Mouse (Mus musculus) right cerebral cortex, adult 18-20 months (tissue): ENCODE results near the gene Fam111a.
"Not testable (repeated sequence)": the region's sequence is repeated elsewhere in the genome, so short reads cannot be mapped to it uniquely, and the experiment has no call there.

Experiments used
- DNase-seq: peaks from one replicate; pipeline ENCODE4 v3.0.0; 2022; ENCODE audit warnings: mixed read lengths

The Fam111a gene

GRCm38 (mm10) chr19:12545440-12545839 is at the start of gene Fam111a:
Gene Fam111a, plus strand, starts transcription at chr19:12545740.
- not testable (repeated sequence) for DNase-seq

GRCm38 (mm10) chr19:12496241-12496640 is 49.3 kb upstream of the Fam111a start:
- no peak for DNase-seq

DNA sequence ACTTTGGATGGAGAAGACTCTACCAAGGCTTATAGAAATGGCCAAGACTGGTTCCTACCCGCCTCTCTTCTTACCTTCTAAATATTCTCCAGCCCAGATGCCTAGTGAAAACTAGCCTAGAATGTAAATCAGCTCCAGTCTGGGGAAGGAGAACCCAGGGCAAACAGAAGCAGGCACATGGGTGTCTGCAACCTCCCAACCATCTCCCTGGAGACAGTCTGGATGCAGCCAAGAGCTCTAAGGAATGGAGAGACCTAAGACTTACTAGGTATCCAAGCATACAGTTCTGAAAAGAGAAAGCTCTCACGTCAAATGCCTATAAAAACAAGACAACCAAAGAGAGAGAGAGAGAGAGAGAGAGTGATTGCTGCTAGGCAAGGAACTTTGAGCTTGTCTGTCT is 47.6 kb upstream of the Fam111a start:
- no peak for DNase-seq

DNA sequence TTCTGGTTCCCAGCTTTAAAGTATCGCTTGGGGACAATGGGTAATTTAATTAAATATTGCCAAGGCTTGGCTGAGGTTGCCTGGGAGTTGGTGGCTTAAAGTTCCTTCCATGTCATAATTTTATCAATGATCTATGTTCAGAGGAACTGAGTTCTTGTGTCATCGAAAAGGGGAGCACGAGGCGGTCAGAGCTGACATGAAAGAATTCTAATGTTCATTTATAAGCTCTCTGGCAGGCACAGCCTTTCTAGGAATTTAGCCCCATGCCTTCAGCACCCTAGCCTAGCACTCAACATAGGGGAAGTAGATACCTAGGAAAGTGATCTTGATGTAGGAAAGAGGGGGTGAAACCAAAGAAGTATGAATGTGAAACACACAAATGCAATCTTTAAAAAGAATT is 47.2 kb upstream of the Fam111a start:
- DNase-seq, result no peak

DNA sequence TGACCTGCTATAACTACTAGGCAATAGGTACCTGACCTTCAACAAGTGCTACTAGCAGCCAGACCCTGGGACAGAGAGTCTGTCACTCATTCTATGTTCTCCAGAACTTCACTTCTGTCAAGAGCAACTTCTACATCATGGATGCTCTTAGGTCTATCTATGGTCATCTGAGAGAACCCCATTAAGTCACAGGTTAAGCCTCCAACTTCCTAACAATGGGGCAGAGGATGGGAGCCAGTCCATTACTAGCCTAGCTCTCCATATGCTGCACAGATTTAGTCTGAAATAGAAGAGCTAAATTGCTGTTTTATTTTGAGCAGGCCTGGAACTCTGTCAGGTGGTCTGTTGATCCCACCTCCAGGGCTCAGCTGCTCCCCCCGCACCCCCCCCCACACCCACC is 46.6 kb upstream of the Fam111a start:
- no peak for DNase-seq

DNA sequence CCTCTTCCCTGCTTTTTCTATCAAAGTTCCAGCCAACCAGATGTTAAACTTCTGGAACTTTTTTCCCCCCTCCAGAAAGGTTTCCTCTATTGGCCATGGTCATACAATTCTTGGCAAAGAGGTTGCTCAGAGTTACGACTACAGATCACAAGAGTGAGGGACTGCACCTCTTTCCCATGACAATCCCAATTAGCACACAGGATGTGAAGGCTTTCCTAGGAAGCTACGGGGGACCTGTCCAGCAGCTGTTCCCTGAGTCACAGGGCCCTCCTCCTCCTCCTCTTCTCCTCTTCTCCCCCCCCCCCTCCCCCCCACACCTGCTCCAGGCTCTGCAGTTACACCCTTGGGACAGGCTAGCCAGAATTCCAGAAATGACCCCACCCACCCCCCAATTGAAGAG is 46.1 kb upstream of the Fam111a start:
- no peak for DNase-seq

GRCm38 (mm10) chr19:12500124-12500523 is 45.4 kb upstream of the Fam111a start:
- DNase-seq, result peak; percentile 89

DNA sequence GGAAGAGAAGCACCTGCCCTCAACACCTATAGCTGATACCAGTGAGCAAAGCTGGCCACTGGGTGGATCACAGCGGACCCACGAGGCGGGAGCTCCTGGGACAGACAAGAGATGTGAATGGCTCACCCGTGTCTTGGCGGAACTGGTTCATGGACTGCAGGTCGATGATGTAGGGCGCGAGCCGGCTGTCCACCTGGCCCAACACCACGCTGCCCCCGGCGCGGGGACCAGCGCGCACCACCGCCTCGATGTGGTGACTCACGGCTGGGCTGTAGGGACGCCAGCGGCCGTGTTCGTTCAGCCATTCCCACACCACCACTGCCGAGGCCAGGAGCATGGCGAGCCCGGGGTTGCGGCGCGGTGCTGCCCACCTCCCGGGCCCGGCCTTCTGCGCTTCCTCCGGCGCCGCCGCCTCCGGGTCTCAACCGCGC is 44.6 kb upstream of the Fam111a start:
- DNase-seq, result peak; percentile 63

- peak; percentile 92 for DNase-seq
Measured at GRCm38 (mm10) chr19:12501370-12502347, 43.9 kb upstream of the Fam111a start, which contains the start of gene Dtx4. Gene Dtx4, minus strand, starts transcription at chr19:12501454.

- no peak for DNase-seq
Measured at GRCm38 (mm10) chr19:12502756-12503155, 42.8 kb upstream of the Fam111a start.

DNA sequence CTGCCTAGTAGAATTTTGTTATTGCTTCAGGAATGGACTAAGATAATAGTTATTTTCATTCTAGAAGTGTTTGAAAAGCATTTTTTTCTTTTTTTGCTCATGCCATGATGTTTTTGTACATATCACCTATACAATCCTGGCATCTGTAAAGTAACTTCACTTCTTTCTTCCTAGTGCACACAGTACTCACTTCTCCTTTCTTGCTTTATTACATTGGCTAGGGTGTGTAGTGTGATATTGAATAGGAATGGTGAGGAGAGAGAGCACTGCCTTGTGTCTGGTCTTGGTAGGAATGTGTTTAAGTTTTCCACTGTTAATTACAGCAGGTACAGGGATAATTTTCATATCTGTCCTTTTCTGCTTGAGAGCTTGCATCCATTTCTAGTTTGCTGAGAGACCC is 30.9 kb upstream of the Fam111a start:
- DNase-seq, result no peak

DNA sequence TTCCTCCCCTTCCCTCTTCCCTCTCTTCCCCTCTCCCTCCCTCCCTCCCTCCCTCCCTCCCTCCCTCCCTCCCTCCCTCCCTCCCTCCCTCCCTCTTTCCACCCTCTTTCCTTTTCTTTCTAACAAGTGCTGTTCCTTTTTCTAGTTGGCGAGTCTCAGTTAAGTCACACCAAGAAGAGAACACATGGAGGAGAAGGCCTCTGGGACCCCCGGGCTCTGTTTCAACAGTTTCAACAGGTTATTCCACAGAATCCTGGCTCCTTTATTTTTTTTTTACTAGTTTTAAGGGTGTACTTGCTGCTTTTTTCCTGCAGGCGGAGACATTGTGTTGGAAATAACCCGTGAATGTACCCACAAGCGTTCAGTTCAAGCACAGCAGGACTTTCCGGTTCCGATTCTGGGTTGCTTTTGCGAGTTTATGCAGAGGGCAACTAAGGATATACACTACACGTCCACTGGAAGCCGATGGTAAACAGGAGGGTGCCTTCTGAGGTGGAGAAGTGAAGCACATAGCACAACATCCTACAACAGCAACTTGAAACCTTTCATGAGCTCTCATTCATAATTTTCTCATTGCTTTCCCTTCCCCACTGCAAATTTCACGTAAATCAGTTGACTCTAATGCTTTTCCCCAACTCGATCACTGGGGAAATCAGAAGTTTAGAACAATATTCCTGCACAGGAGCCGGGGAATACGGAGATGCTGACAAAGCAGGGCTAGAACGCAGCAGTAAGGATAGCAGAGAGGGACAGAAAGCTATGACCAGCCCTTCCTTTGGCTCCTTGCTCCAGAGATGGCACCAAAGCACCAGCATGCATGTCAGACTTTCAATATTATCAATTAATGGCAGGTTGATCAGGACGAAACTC is 27.6 kb upstream of the Fam111a start:
- DNase-seq, result peak; percentile 69

- no peak for DNase-seq
Measured at GRCm38 (mm10) chr19:12518541-12518890, 27.0 kb upstream of the Fam111a start.

DNA sequence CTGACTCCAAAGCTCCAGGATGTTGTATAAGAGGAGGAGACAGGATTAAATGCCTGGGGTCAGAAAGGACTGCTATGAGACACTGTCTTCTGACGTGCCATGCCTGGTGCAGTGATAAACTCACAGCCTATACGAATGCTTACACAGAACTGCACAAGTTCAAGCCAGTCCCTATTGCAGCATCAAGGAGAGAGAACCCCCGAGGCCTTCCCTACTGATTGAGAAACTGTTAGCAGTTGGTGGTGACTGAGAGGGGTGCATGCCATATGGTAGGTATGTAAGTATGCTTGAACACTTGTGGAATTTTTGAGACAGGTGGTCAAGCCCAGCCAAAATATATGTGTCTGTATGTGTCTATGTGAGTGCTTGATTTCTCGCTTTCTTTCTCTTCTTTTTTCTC is 22.2 kb upstream of the Fam111a start:
- no peak for DNase-seq

DNA sequence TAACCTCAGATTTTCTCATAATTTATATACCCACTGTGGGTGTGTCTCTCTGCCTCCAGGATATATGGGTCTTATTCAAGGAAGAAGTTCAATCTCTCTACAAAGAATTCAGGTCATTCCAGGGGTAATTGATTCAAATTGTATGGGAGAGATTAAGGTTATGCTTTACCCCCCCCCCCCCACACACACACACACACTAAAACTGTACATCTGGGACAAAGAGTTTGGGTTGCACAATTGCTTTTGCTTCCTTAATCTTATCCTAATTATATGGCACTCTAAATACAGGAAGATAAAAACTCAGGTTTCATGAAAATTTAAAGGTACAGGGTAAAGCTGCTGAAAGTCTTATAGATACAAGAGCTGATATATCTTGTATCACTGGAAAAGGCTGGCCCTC is 8.4 kb upstream of the Fam111a start:
- DNase-seq, result no peak

DNA sequence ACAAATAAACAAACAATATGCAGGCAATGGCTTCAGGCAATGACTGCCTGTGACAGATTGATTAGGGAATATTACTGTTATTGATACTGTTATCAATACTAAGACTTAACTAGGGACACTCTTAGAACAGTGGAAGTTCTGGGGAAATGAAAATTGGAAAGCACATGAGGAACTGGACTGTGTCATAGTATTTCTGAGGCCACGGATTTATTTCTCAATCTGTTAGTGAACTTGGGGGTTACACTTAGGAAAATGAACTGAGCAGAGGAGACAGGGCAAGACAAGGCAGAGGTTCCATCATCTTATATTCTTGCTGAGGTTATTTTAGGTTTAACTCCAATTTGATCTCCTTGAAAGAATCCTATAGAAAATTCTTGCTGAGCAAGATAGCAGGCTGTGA is 5.6 kb upstream of the Fam111a start:
- no peak for DNase-seq

GRCm38 (mm10) chr19:12540727-12541126 is 4.8 kb upstream of the Fam111a start:
- DNase-seq, result no peak

- no peak for DNase-seq
Measured at GRCm38 (mm10) chr19:12541644-12542043, 3.9 kb upstream of the Fam111a start.

GRCm38 (mm10) chr19:12549166-12549565 is 3.6 kb downstream of the Fam111a start:
- no peak for DNase-seq

GRCm38 (mm10) chr19:12550005-12550942 is 4.7 kb downstream of the Fam111a start:
- DNase-seq, result no peak

DNA sequence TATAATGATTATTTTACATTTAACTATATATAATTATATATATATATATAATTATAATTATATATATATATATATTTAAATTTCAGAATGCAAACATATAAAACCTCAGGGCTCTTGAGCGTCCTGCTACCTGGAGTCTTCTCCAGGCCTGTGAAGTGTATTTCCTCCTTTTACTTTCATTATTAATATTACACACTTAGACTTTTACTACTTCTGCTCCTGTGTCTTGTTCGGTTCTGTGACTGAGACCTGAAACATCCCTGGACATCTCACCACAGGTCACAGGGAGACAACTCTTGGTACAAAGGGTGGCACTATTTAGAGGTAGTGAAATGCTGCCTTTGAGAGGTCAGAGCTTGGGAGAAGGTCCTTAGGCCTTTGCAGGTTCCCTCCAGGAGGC is 10.8 kb downstream of the Fam111a start:
- DNase-seq, result no peak

DNA sequence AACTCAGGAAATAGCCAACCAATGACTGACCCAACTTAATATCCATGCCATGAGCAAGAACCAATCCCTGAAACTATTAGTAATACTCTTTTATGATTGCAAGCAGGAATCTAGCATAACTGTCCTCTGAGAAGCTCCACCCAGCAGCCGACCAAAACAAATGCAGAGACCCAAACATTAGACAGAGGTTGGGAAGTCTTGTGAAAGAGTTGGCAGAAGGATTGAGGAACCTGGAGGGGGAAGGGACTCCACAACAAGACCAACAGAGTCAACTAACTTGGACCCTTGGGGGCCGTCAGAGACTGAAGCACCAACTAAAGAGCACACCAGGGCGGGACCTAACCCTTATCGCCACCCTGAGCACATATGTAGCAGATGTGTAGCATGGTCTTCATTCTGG is 12.7 kb downstream of the Fam111a start:
- DNase-seq, result no peak
